Comparison of ENCODE assay signal across 14 mouse cellular contexts in the genomic region with DNA sequence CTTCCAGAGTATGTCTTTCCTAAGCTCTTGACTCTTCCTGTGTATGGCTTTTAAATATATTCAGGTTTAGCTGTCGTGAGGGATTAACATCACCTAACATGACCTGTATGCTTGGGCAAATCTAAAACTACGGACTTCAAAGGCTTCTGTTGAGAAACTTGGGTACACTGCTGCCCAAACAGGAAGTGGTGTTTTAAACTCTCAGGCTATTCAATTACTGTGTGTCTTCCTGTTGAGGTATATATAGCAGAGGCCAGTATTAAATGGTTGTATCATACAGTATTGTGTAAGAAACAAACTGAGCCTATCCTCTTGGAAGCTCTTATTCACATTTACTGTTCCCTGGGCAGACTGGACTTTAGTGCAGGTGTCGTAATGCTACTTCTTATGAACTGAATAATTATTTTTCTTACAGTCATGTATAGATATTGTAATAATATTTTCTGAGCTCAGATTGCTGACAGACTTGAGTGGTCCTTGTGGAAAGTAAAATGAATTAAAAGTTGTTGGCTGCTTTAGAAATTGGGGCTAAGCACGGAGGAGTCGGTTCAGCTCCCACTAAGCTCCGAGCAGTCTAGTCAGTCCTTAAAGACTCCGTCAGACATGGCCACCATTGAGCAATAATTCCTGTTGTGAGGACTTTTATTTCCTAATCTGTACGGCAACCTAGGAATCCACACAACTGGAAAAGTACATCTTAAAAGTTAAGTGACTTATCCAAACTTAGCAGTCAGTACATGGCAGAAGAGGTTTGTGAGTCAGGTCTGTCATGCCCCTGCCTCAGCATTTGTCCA. TPM values are rescaled to one million over a fixed set of nuclear protein-coding genes. Genes with fewer than 3 reads are reported as not detected.
DNase-seq lines count a peak whose midpoint lies in the region; ATAC-seq and TF ChIP-seq lines count a peak whose summit lies in the region.
"Had no signal": no experiment of that assay in that cellular context is flagged by ENCODE, and none has a peak within 500 bp of the region (broad histone marks: within the 10 kb centered on the region; RNA-seq: fewer than 3 reads in every experiment).

No protein-coding gene starts in this region.

- H3K27ac ChIP-seq in liver, adult 2 months (replicated peaks; ENCODE audit: insufficient read depth, low read depth, low read length): peak overlapping the region; percentile 85
- H3K27ac ChIP-seq in liver, embryonic 11.5 days (ENCODE audit: low read depth, low read length): no peak overlapping the region
- H3K27ac ChIP-seq: embryonic facial prominence, embryonic 12.5 days; forebrain, embryonic 15.5 days; layer of hippocampus, adult 2 months had no signal

- H3K9me3 ChIP-seq in liver, embryonic 11.5 days (ENCODE audit: control insufficient read depth, low read length): no peaks in the 10 kb centered on the region
- H3K9me3 ChIP-seq: embryonic facial prominence, embryonic 12.5 days; forebrain, embryonic 15.5 days had no signal

- DNase-seq in liver, adult 2 months (ENCODE audit: extremely low read depth, low read depth, low spot score): peak; percentile 75
- DNase-seq in liver, embryonic 11.5 days (ENCODE audit: low spot score): no peak
- peak; percentile 55 for DNase-seq in CD4-positive, CD25-positive, alpha-beta regulatory T cell, adult 2 months (ENCODE audit: low read depth, low spot score)
- DNase-seq in layer of hippocampus, adult 9-11 months: no peak
- DNase-seq in embryo, embryonic 10 days (ENCODE audit: low spot score): no peak
- no peak for DNase-seq in kidney, postnatal 25 days
- DNase-seq: cerebellum, adult 2 months; gastrocnemius, postnatal 14 days; thymus, postnatal 25 days had no signal

- H3K9ac ChIP-seq in liver, adult 2 months (ENCODE audit: low read depth, low read length): no peak overlapping the region
- no peak overlapping the region for H3K9ac ChIP-seq in liver, embryonic 11.5 days (ENCODE audit: low read depth, low read length)
- H3K9ac ChIP-seq: embryonic facial prominence, embryonic 12.5 days; forebrain, embryonic 15.5 days had no signal

- H3K4me3 ChIP-seq in liver, adult 2 months (ENCODE audit: insufficient read depth, low read depth, low read length): no peak overlapping the region
- H3K4me3 ChIP-seq in liver, embryonic 11.5 days (ENCODE audit: low read depth, low read length): no peak overlapping the region
- H3K4me3 ChIP-seq: embryonic facial prominence, embryonic 12.5 days; forebrain, embryonic 15.5 days; layer of hippocampus, adult 2 months had no signal

- ATAC-seq in liver, embryonic 11.5 days (replicated peaks; ENCODE audit: low FRiP score): no peak
- ATAC-seq in common myeloid progenitor, adult 5-6 weeks (replicated peaks; ENCODE audit: low read depth, poor library complexity, severe bottlenecking): peak; percentile 61
- peak; percentile 66 for ATAC-seq in megakaryocyte, adult 5-6 weeks (ENCODE audit: poor library complexity, severe bottlenecking)
- ATAC-seq: forebrain, embryonic 15.5 days had no signal

- TF ChIP-seq CTCF in liver, adult 2 months (IDR thresholded peaks at IDR 0.05; ENCODE audit: low read depth, low read length): no peak

- WGBS in liver, adult 2 months: 35% methylated on average over 8 of the region's 8 CpGs
- WGBS in liver, embryonic 11.5 days: 72% methylated on average over 8 of the region's 8 CpGs

- H3K36me3 ChIP-seq in liver, adult 2 months (ENCODE audit: control insufficient read depth, insufficient read depth, low read length): peaks cover 5% of the 10 kb centered on the region; the same call in 1 of the 2 replicates
- H3K36me3 ChIP-seq in liver, embryonic 11.5 days (ENCODE audit: control insufficient read depth, insufficient read depth, low read length): no peaks in the 10 kb centered on the region
- H3K36me3 ChIP-seq: embryonic facial prominence, embryonic 12.5 days; forebrain, embryonic 15.5 days had no signal

- H3K4me1 ChIP-seq in liver, adult 2 months (ENCODE audit: control insufficient read depth, insufficient read depth, low read length): peaks cover 39% of the 10 kb centered on the region
- no peaks in the 10 kb centered on the region for H3K4me1 ChIP-seq in liver, embryonic 11.5 days (replicated peaks; ENCODE audit: control insufficient read depth, insufficient read depth, low read length)
- H3K4me1 ChIP-seq: embryonic facial prominence, embryonic 12.5 days; forebrain, embryonic 15.5 days had no signal

- H3K27me3 ChIP-seq in liver, adult 2 months (ENCODE audit: control insufficient read depth, insufficient read depth, low read length): no peaks in the 10 kb centered on the region
- H3K27me3 ChIP-seq in liver, embryonic 11.5 days (replicated peaks; ENCODE audit: control insufficient read depth, insufficient read depth, low read length): peaks cover 2% of the 10 kb centered on the region
- H3K27me3 ChIP-seq: forebrain, embryonic 15.5 days had no signal

- H3K4me2 ChIP-seq in liver, embryonic 11.5 days: no peak overlapping the region
- H3K4me2 ChIP-seq: embryonic facial prominence, embryonic 12.5 days; forebrain, embryonic 15.5 days had no signal

- TF ChIP-seq POLR2A in liver, adult 2 months (IDR thresholded peaks at IDR 0.05; ENCODE audit: extremely low read depth, insufficient read depth, low read length): no peak

- peaks cover 38% of the 10 kb centered on the region for H3K79me2 ChIP-seq in liver, adult 2 months (ENCODE audit: control insufficient read depth, insufficient read depth, low read length)

RNA-seq across cellular contexts. Expression of gene Tmem243, which starts 7.0 kb away (rescaled TPM):
- 79.5 and 96.6 TPM in 2 replicates for total RNA-seq in liver, adult 2 months (2014; rRNA removed)
- 62.1 and 73.2 TPM in 2 replicates for polyA plus RNA-seq in liver, adult 2 months (2012; rRNA removed)
- polyA plus RNA-seq in liver, embryonic 11.5 days (2014; fragmentation: Nextera tagmentation; extraction: Ambion mirVana): 11.8 and 14.3 TPM in 2 replicates
- 5.8 and 13.2 TPM in 2 replicates for total RNA-seq in common myeloid progenitor, adult 5-6 weeks (2017)
- 98.8 and 99.9 TPM in 2 replicates for total RNA-seq in megakaryocyte, adult 5-6 weeks (2015)
- total RNA-seq in megakaryocyte, adult 5-6 weeks (2017): 69.8 and 75.7 TPM in 2 replicates

RNA-seq across cellular contexts. Expression of gene Dmtf1, which starts 54.1 kb away (rescaled TPM):
- total RNA-seq in liver, adult 2 months (2014; rRNA removed): 15.9 and 17.8 TPM in 2 replicates
- polyA plus RNA-seq in liver, adult 2 months (2012; rRNA removed): 4.7 and 5.8 TPM in 2 replicates
- polyA plus RNA-seq in liver, embryonic 11.5 days (2014; fragmentation: Nextera tagmentation; extraction: Ambion mirVana): 32.8 and 34.5 TPM in 2 replicates
- total RNA-seq in common myeloid progenitor, adult 5-6 weeks (2017): 50.0 and 54.4 TPM in 2 replicates
- 35.0 and 37.1 TPM in 2 replicates for total RNA-seq in megakaryocyte, adult 5-6 weeks (2015)
- 44.3 and 59.4 TPM in 2 replicates for total RNA-seq in megakaryocyte, adult 5-6 weeks (2017)

Comparison
In these comparisons a context has a peak if more than half of its experiments do, and no peak if none do; other contexts are left out.
1. DNase-seq: peak in liver, adult 2 months (single experiment) and CD4-positive, CD25-positive, alpha-beta regulatory T cell, adult 2 months (single experiment); none in liver, embryonic 11.5 days (single experiment), layer of hippocampus, adult 9-11 months (single experiment), embryo, embryonic 10 days (single experiment) and kidney, postnatal 25 days (0 of 2).